Mouse (Mus musculus): ENCODE data around the gene Vmn1r118. TPM values are rescaled to one million over a fixed set of nuclear protein-coding genes. Genes with fewer than 3 reads are reported as not detected.
"Not testable (repeated sequence)": the region's sequence is repeated elsewhere in the genome, so short reads cannot be mapped to it uniquely, and the experiment has no call there.

Vmn1r118 gene
- not detected in 2 replicates for polyA plus RNA-seq (2016; fragmentation: Nextera tagmentation; extraction: Ambion mirVana)

DNA sequence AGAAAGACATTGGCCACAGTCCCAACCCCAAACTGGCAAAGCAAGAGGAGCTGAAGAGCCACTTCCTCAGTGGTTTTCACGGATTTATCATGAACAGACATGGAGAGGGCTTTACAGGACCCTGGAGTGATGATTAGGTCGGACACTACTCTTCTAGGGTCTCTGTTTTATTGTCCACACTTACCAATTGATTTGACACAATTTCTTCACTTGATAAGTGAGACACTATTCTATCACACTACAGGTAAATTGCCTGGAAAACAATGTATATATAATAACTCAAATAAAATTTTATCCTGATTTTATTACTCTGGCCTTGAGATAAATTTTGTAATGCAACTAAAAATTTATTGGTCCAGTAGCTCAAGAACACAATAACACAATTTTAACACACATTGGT, at the start of gene Vmn1r118:
Gene Vmn1r118 (minus strand): TSS at position 101 of the 400 bp plus-strand sequence.
- H3K27ac ChIP-seq; H3K9ac ChIP-seq; H3K9me3 ChIP-seq (replicated peaks); ATAC-seq (ENCODE audit: low FRiP score); H3K4me3 ChIP-seq; H3K27me3 ChIP-seq; H3K4me1 ChIP-seq; H3K4me2 ChIP-seq (replicated peaks); H3K36me3 ChIP-seq: not testable (repeated sequence)
- no CpG with 5 or more reads among the region's 2 CpGs for WGBS

DNA sequence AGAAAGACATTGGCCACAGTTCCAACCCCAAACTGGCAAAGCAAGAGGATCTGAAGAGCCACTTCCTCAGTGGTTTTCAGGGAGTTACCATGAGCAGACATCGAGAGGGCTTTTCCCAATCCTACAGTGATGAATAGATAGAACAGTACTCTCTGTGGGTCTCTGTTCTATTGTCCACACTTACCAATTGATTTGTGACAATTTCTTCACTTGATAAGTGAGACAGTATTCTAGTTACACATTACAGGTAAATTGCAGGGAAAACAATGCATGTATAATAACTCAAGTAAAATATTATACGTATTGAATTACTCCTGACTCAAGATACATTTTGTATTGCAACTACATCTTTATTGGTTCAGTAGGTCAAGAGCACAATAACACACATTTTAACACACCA, 28.1 kb downstream of the Vmn1r118 start, which contains the start of gene Vmn1r117:
Gene Vmn1r117 (minus strand): TSS at position 101 of the 400 bp plus-strand sequence.
- not testable (repeated sequence) for H3K27me3 ChIP-seq; H3K9ac ChIP-seq; H3K4me3 ChIP-seq; H3K4me2 ChIP-seq (replicated peaks); H3K4me1 ChIP-seq; H3K27ac ChIP-seq; ATAC-seq (ENCODE audit: low FRiP score); H3K36me3 ChIP-seq; H3K9me3 ChIP-seq (replicated peaks)
- WGBS, result no CpG with 5 or more reads among the region's 2 CpGs

DNA sequence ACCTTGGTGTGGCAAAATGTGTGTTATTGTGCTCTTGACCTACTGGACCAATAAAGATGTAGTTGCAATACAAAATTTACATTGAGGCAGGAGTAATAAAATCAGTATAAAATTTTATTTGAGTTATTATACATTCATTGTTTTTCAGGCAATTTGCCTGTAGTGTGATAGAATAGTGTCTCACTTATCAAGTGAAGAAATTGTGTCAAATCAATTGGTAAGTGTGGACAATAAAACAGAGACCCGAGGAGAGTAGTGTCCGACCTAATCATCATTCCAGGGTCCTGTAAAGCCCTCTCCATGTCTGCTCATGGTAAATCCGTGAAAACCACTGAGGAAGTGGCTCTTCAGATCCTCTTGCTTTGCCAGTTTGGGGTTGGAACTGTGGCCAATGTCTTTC, 40.2 kb downstream of the Vmn1r118 start, which contains the start of gene Vmn1r116:
Gene Vmn1r116 (plus strand): TSS at position 301 of the 400 bp plus-strand sequence.
- H3K4me3 ChIP-seq; H3K9ac ChIP-seq; ATAC-seq (ENCODE audit: low FRiP score); H3K4me1 ChIP-seq; H3K4me2 ChIP-seq (replicated peaks); H3K9me3 ChIP-seq (replicated peaks); H3K36me3 ChIP-seq; H3K27me3 ChIP-seq; H3K27ac ChIP-seq: not testable (repeated sequence)
- 54% methylated on average over 3 of the region's 3 CpGs for WGBS

Other genes starting within 250 kb of the Vmn1r118 start
- gene Vmn1r107, start 243.4 kb downstream of the Vmn1r118 start, polyA plus RNA-seq (2016; fragmentation: Nextera tagmentation; extraction: Ambion mirVana), result not detected in 2 replicates
- not detected in 2 replicates for gene Vmn1r111, start 209.1 kb downstream of the Vmn1r118 start, polyA plus RNA-seq (2016; fragmentation: Nextera tagmentation; extraction: Ambion mirVana)
- gene Gm10668, start 181.7 kb downstream of the Vmn1r118 start, polyA plus RNA-seq (2016; fragmentation: Nextera tagmentation; extraction: Ambion mirVana), result not detected in 2 replicates
- gene Vmn1r112, start 141.2 kb downstream of the Vmn1r118 start, polyA plus RNA-seq (2016; fragmentation: Nextera tagmentation; extraction: Ambion mirVana), result not detected in 2 replicates
- not detected in 2 replicates for gene Vmn1r113, start 125.1 kb downstream of the Vmn1r118 start, polyA plus RNA-seq (2016; fragmentation: Nextera tagmentation; extraction: Ambion mirVana)
- not detected in 2 replicates for gene Vmn1r114, start 100.2 kb downstream of the Vmn1r118 start, polyA plus RNA-seq (2016; fragmentation: Nextera tagmentation; extraction: Ambion mirVana)
- gene Vmn1r115, start 67.4 kb downstream of the Vmn1r118 start, polyA plus RNA-seq (2016; fragmentation: Nextera tagmentation; extraction: Ambion mirVana), result not detected in 2 replicates
- gene Vmn1r116, start 40.1 kb downstream of the Vmn1r118 start, polyA plus RNA-seq (2016; fragmentation: Nextera tagmentation; extraction: Ambion mirVana), result not detected in 2 replicates
- not detected in 2 replicates for gene Vmn1r117, start 28.2 kb downstream of the Vmn1r118 start, polyA plus RNA-seq (2016; fragmentation: Nextera tagmentation; extraction: Ambion mirVana)
- not detected in 2 replicates for gene Vmn1r119, start 100.1 kb upstream of the Vmn1r118 start, polyA plus RNA-seq (2016; fragmentation: Nextera tagmentation; extraction: Ambion mirVana)
- not detected in 2 replicates for gene Vmn1r120, start 141.4 kb upstream of the Vmn1r118 start, polyA plus RNA-seq (2016; fragmentation: Nextera tagmentation; extraction: Ambion mirVana)
- gene Vmn1r121, start 186.2 kb upstream of the Vmn1r118 start, polyA plus RNA-seq (2016; fragmentation: Nextera tagmentation; extraction: Ambion mirVana), result not detected in 2 replicates
- gene Vmn1r122, start 221.8 kb upstream of the Vmn1r118 start, polyA plus RNA-seq (2016; fragmentation: Nextera tagmentation; extraction: Ambion mirVana), result not detected in 2 replicates
- gene Vmn1r123, start 249.8 kb upstream of the Vmn1r118 start, polyA plus RNA-seq (2016; fragmentation: Nextera tagmentation; extraction: Ambion mirVana), result not detected in 2 replicates